Mouse (Mus musculus): Measurements from ENCODE around the gene Mcl1.

DNA sequence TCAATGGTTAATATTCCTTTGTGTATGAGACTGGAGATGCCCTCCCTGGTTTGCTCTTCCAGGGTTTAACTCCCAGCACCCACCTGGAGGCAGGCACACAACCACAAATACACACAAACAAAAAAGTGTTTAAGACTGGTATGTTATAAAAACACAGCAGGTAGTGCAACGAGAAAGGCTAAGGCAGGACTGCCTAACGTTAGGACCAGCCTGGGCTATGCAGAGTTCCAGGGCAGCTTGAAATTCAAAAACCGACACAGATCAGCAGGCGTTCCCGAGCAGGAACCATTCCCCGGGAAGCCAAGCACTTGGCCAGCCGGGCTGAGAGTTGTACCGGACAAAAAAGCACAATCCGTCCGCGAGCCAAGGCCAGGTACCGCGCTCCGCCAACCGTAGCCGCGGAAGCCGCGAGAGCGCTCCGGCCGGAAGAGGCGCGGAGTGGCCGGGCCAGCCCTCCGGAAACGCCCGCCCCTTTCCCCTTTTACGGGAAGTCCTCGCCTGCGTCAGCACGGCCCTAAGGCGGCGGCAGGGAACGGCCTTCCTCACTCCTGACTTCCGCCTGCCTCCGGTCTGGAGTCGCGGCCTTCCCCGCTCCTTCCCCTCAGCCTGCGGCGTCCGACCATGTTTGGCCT lies at the start of gene Mcl1:
- TF ChIP-seq CTCF (conservative IDR thresholded peaks at IDR 0.05; ENCODE audit: low read length), result no peak
- no peak for TF ChIP-seq NANOG (IDR thresholded peaks at IDR 0.05; ENCODE audit: borderline replicate concordance, low read length)

Data from E14TG2a.4 (cell line).